Mouse (Mus musculus) CD8-positive naive resting alpha-beta T cell, adult 2 months (primary cell): ENCODE data around the gene Tcerg1l.

Experiments used
- DNase-seq, 2 experiments: peaks; one replicate each; pipeline ENCODE4 v3.0.0; 2022; ENCODE audit warnings: low read depth in 2 of 2, low spot score in 2 of 2

Gene Tcerg1l

GRCm38 (mm10) chr7:138365519-138365918 is 32.0 kb downstream of the Tcerg1l start:
- DNase-seq = no peak

- DNase-seq = no peak
Observed at GRCm38 (mm10) chr7:138357475-138357874, 40.1 kb downstream of the Tcerg1l start.

GRCm38 (mm10) chr7:138356655-138357449 is 40.7 kb downstream of the Tcerg1l start:
- DNase-seq = no peak

GRCm38 (mm10) chr7:138345451-138345850 is 52.1 kb downstream of the Tcerg1l start:
- no peak for DNase-seq

GRCm38 (mm10) chr7:138338451-138338850 is 59.1 kb downstream of the Tcerg1l start:
- no peak for DNase-seq

GRCm38 (mm10) chr7:138337946-138338345 is 59.6 kb downstream of the Tcerg1l start:
- DNase-seq = no peak

GRCm38 (mm10) chr7:138332504-138333168 is 64.9 kb downstream of the Tcerg1l start:
- no peak for DNase-seq

GRCm38 (mm10) chr7:138331266-138331665 is 66.3 kb downstream of the Tcerg1l start:
- no peak for DNase-seq

- DNase-seq = no peak
Observed at GRCm38 (mm10) chr7:138328637-138329036, 68.9 kb downstream of the Tcerg1l start.

- DNase-seq = no peak
Observed at GRCm38 (mm10) chr7:138326760-138327159, 70.8 kb downstream of the Tcerg1l start.

- DNase-seq = no peak
Observed at GRCm38 (mm10) chr7:138313733-138314132, 83.8 kb downstream of the Tcerg1l start.

GRCm38 (mm10) chr7:138306126-138306525 is 91.4 kb downstream of the Tcerg1l start:
- DNase-seq = no peak

GRCm38 (mm10) chr7:138284790-138285189 is 112.7 kb downstream of the Tcerg1l start:
- DNase-seq = no peak

GRCm38 (mm10) chr7:138275263-138275662 is 122.3 kb downstream of the Tcerg1l start:
- DNase-seq = no peak

GRCm38 (mm10) chr7:138271328-138271727 is 126.2 kb downstream of the Tcerg1l start:
- no peak for DNase-seq

- no peak for DNase-seq
Observed at GRCm38 (mm10) chr7:138269386-138269785, 128.1 kb downstream of the Tcerg1l start.

GRCm38 (mm10) chr7:138267976-138268646 is 129.4 kb downstream of the Tcerg1l start:
- no peak for DNase-seq

GRCm38 (mm10) chr7:138248612-138249011 is 148.9 kb downstream of the Tcerg1l start:
- no peak for DNase-seq

GRCm38 (mm10) chr7:138248176-138248575 is 149.4 kb downstream of the Tcerg1l start:
- no peak for DNase-seq

GRCm38 (mm10) chr7:138246684-138247083 is 150.8 kb downstream of the Tcerg1l start:
- DNase-seq = no peak

- no peak for DNase-seq
Observed at GRCm38 (mm10) chr7:138242229-138242628, 155.3 kb downstream of the Tcerg1l start.

- DNase-seq = no peak
Observed at GRCm38 (mm10) chr7:138237708-138238225, 159.8 kb downstream of the Tcerg1l start.
